ENCODE assay signal across 8 mouse cellular contexts in the genomic region with DNA sequence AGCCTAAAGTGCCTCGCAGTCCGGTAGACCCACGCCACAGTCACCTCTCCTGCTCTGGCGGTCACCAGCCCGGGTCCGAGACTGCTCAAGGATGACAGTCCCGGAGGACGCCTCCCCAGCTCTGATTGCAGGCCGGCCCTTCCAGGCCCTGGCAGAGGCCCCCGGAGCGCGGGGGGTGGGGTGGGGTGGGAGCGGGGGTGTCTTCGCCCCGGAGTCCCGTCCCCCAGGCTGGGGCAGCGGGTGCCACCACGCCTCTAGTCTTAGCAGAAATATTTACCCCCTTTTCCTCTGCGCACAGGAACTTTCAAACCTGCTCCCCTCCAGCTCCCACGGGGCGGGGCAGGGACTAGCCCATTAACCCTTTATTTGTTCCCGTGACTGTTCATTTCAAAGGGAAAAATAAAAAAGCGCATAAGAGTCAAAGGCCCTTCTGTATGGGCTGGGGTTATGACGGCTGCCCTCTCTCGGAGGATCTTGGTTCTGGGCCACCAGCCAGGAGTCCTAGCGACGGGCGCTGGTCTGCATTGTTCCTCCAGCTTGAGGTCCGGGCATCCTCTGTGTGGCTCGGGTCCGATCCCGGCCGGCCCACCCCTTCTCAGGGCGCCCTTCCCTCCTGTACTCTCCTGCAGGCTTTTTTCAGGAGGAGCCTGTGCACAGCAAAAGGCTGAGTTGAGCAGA. TPM values are rescaled to one million over a fixed set of nuclear protein-coding genes. Genes with fewer than 3 reads are reported as not detected.
DNase-seq lines count a peak whose midpoint lies in the region; ATAC-seq and TF ChIP-seq lines count a peak whose summit lies in the region.

No protein-coding gene starts in this region.

- no peaks in the 10 kb centered on the region for H3K36me3 ChIP-seq in C2C12 (ENCODE audit: control insufficient read depth, insufficient read depth)
- H3K36me3 ChIP-seq in heart, embryonic 12.5 days = no peaks in the 10 kb centered on the region
- no peaks in the 10 kb centered on the region for H3K36me3 ChIP-seq in kidney, embryonic 14.5 days (ENCODE audit: control insufficient read depth, insufficient read depth, low read length)
- H3K36me3 ChIP-seq in neural tube, embryonic 14.5 days (ENCODE audit: control insufficient read depth, insufficient read depth, low read length) = no peaks in the 10 kb centered on the region

- H3K79me2 ChIP-seq in C2C12 (ENCODE audit: control insufficient read depth, insufficient read depth) = no peaks in the 10 kb centered on the region

- no peak for TF ChIP-seq CTCF in C2C12 (IDR thresholded peaks at IDR 0.05; ENCODE audit: control insufficient read depth, insufficient read depth, insufficient read length)
- no peak for TF ChIP-seq CTCF in lung, adult 2 months (IDR thresholded peaks at IDR 0.05; ENCODE audit: insufficient read depth, low read length)

- H3K27ac ChIP-seq in heart, embryonic 12.5 days (ENCODE audit: poor library complexity, severe bottlenecking) = no peak overlapping the region
- H3K27ac ChIP-seq in kidney, embryonic 14.5 days (ENCODE audit: low read depth, low read length) = no peak overlapping the region
- H3K27ac ChIP-seq in neural tube, embryonic 14.5 days (ENCODE audit: low read depth, low read length) = peak overlapping the region; percentile 48; the same call in 1 of the 2 replicates

- no peaks in the 10 kb centered on the region for H3K27me3 ChIP-seq in C2C12 (ENCODE audit: control insufficient read depth, insufficient read depth, insufficient read length)
- H3K27me3 ChIP-seq in heart, embryonic 12.5 days (replicated peaks) = peaks cover 47% of the 10 kb centered on the region
- H3K27me3 ChIP-seq in kidney, embryonic 14.5 days (ENCODE audit: control insufficient read depth, insufficient read depth, low read length) = peaks cover 27% of the 10 kb centered on the region; the same call in 1 of the 2 replicates
- peaks cover 3% of the 10 kb centered on the region; the same call in 1 of the 2 replicates for H3K27me3 ChIP-seq in neural tube, embryonic 14.5 days (ENCODE audit: control insufficient read depth, insufficient read depth, low read length)

- no peak for TF ChIP-seq POLR2A in lung, adult 2 months (IDR thresholded peaks at IDR 0.05; ENCODE audit: borderline replicate concordance, extremely low read depth, low read depth, low read length)

- peak overlapping the region; percentile 76 for H3ac ChIP-seq in C2C12 (ENCODE audit: control insufficient read depth, insufficient read length, low read depth)

- no peaks in the 10 kb centered on the region for H3K9me3 ChIP-seq in heart, embryonic 12.5 days (replicated peaks)
- H3K9me3 ChIP-seq in kidney, embryonic 14.5 days (ENCODE audit: control insufficient read depth, low read length) = no peaks in the 10 kb centered on the region
- no peaks in the 10 kb centered on the region for H3K9me3 ChIP-seq in neural tube, embryonic 14.5 days (ENCODE audit: control insufficient read depth, low read length)

- no peaks in the 10 kb centered on the region for H3K79me3 ChIP-seq in C2C12 (ENCODE audit: low read depth)

- peak; percentile 71 for ATAC-seq in heart, embryonic 12.5 days (ENCODE audit: insufficient number of reproducible peaks, low FRiP score)
- peak; percentile 84 for ATAC-seq in kidney, embryonic 14.5 days (ENCODE audit: low FRiP score, low TSS enrichment)
- ATAC-seq in neural tube, embryonic 14.5 days (ENCODE audit: low read depth) = peak; percentile 86
- ATAC-seq in erythroid progenitor cell, adult 5-6 weeks (replicated peaks; ENCODE audit: low FRiP score, poor library complexity, severe bottlenecking) = no peak

- H3K9ac ChIP-seq in heart, embryonic 12.5 days = peak overlapping the region; percentile 71
- H3K9ac ChIP-seq in kidney, embryonic 14.5 days (ENCODE audit: low read depth, low read length) = peak overlapping the region; percentile 51
- peak overlapping the region; percentile 62 for H3K9ac ChIP-seq in neural tube, embryonic 14.5 days (replicated peaks; ENCODE audit: low read depth, low read length)

- peak overlapping the region; percentile 27 for H3K4me3 ChIP-seq in C2C12 (ENCODE audit: insufficient read depth, poor library complexity, severe bottlenecking)
- H3K4me3 ChIP-seq in heart, embryonic 12.5 days = peak overlapping the region; percentile 56
- H3K4me3 ChIP-seq in kidney, embryonic 14.5 days (ENCODE audit: low read length) = peak overlapping the region; percentile 49
- H3K4me3 ChIP-seq in lung, adult 2 months (replicated peaks; ENCODE audit: extremely low read depth, low read depth, low read length) = peak overlapping the region; percentile 29
- peak overlapping the region; percentile 50 for H3K4me3 ChIP-seq in neural tube, embryonic 14.5 days (ENCODE audit: low read depth, low read length)

- WGBS in heart, embryonic 12.5 days = under 1% methylated on average over 34 of the region's 34 CpGs
- whole genome bisulfite sequencing in kidney, embryonic 14.5 days = under 1% methylated on average over 28 of the region's 34 CpGs
- 1% methylated on average over 34 of the region's 34 CpGs for WGBS in lung, adult 2 months
- WGBS in neural tube, embryonic 14.5 days = 1% methylated on average over 33 of the region's 34 CpGs

- H3K4me2 ChIP-seq in heart, embryonic 12.5 days = peak overlapping the region; percentile 99
- H3K4me2 ChIP-seq in kidney, embryonic 14.5 days (replicated peaks; ENCODE audit: low read depth, low read length) = peak overlapping the region; percentile 99
- H3K4me2 ChIP-seq in neural tube, embryonic 14.5 days (ENCODE audit: low read depth, low read length) = peak overlapping the region; percentile 99

- H3K4me1 ChIP-seq in heart, embryonic 12.5 days (replicated peaks) = peaks cover 8% of the 10 kb centered on the region; the same call in 1 of the 2 replicates
- H3K4me1 ChIP-seq in kidney, embryonic 14.5 days (ENCODE audit: control insufficient read depth, insufficient read depth, low read length) = peaks cover 10% of the 10 kb centered on the region; the same call in 1 of the 2 replicates
- H3K4me1 ChIP-seq in lung, adult 2 months (ENCODE audit: control insufficient read depth, insufficient read depth, low read length) = peaks cover 5% of the 10 kb centered on the region
- H3K4me1 ChIP-seq in neural tube, embryonic 14.5 days (ENCODE audit: control insufficient read depth, insufficient read depth, low read length) = peaks cover 7% of the 10 kb centered on the region; the same call in 1 of the 2 replicates

- DNase-seq in adipocyte (ENCODE audit: low spot score) = peak; percentile 69
- DNase-seq in embryo, embryonic 11 days = peak; percentile 65
- peak; percentile 31 for DNase-seq in lung, adult 2 months

TF ChIP-seq in C2C12, 6 proteins besides CTCF, POLR2A, EP300 and RAD21:
- TF ChIP-seq MYOG (IDR thresholded peaks at IDR 0.05; ENCODE audit: control insufficient read depth, extremely low read depth, insufficient read length) (no peak), MAX (IDR thresholded peaks at IDR 0.05) (no peak), FOSL1 (IDR thresholded peaks at IDR 0.05; ENCODE audit: insufficient read depth, low read length, poor library complexity, severe bottlenecking) (no peak), MYOD1 (IDR thresholded peaks at IDR 0.05; ENCODE audit: control insufficient read depth, insufficient read length, low read depth) (no peak), USF1 (IDR thresholded peaks at IDR 0.05; ENCODE audit: low read depth) (no peak), CEBPB (IDR thresholded peaks at IDR 0.05; ENCODE audit: low read depth) (no peak)

RNA-seq across cellular contexts. Expression of a gene that starts 0.4 kb away (rescaled TPM):
- polyA plus RNA-seq in C2C12 (2012; fragmentation: generic; extraction: Trizol) = 0.34 TPM
- polyA plus RNA-seq in heart, embryonic 12.5 days (2016; fragmentation: Nextera tagmentation; extraction: Ambion mirVana) = 1.2 and 1.6 TPM in 2 replicates
- polyA plus RNA-seq in kidney, embryonic 14.5 days (2014; fragmentation: Nextera tagmentation; extraction: Ambion mirVana) = 0.76 and 1.6 TPM in 2 replicates
- polyA plus RNA-seq in lung, adult 2 months (2012; rRNA removed) = 0.34 and 0.51 TPM in 2 replicates
- 3.1 and 4.6 TPM in 2 replicates for polyA plus RNA-seq in neural tube, embryonic 14.5 days (2014; fragmentation: Nextera tagmentation; extraction: Ambion mirVana)
- total RNA-seq in erythroid progenitor cell, adult 5-6 weeks (2015; ENCODE audit: low replicate concordance) = not detected in 2 replicates
- total RNA-seq in erythroid progenitor cell, adult 5-6 weeks (2017; ENCODE audit: low replicate concordance) = 0.15 and 3.3 TPM in 2 replicates

RNA-seq across cellular contexts. Expression of a gene that starts 50.7 kb away (rescaled TPM):
- polyA plus RNA-seq in C2C12 (2012; fragmentation: generic; extraction: Trizol) = 16.5 TPM
- 216 and 224 TPM in 2 replicates for polyA plus RNA-seq in heart, embryonic 12.5 days (2016; fragmentation: Nextera tagmentation; extraction: Ambion mirVana)
- polyA plus RNA-seq in kidney, embryonic 14.5 days (2014; fragmentation: Nextera tagmentation; extraction: Ambion mirVana) = 163 and 167 TPM in 2 replicates
- 23.2 and 27.4 TPM in 2 replicates for polyA plus RNA-seq in lung, adult 2 months (2012; rRNA removed)
- polyA plus RNA-seq in neural tube, embryonic 14.5 days (2014; fragmentation: Nextera tagmentation; extraction: Ambion mirVana) = 524 and 526 TPM in 2 replicates
- total RNA-seq in erythroid progenitor cell, adult 5-6 weeks (2015; ENCODE audit: low replicate concordance) = 52.0 and 77.1 TPM in 2 replicates
- total RNA-seq in erythroid progenitor cell, adult 5-6 weeks (2017; ENCODE audit: low replicate concordance) = 96.0 and 96.6 TPM in 2 replicates

RNA-seq across cellular contexts. Expression of a gene that starts 59.1 kb away (rescaled TPM):
- polyA plus RNA-seq in C2C12 (2012; fragmentation: generic; extraction: Trizol) = 5.7 TPM
- polyA plus RNA-seq in heart, embryonic 12.5 days (2016; fragmentation: Nextera tagmentation; extraction: Ambion mirVana) = 16.7 and 16.8 TPM in 2 replicates
- 15.7 and 26.7 TPM in 2 replicates for polyA plus RNA-seq in kidney, embryonic 14.5 days (2014; fragmentation: Nextera tagmentation; extraction: Ambion mirVana)
- 23.2 and 29.1 TPM in 2 replicates for polyA plus RNA-seq in lung, adult 2 months (2012; rRNA removed)
- polyA plus RNA-seq in neural tube, embryonic 14.5 days (2014; fragmentation: Nextera tagmentation; extraction: Ambion mirVana) = 42.1 and 45.3 TPM in 2 replicates
- total RNA-seq in erythroid progenitor cell, adult 5-6 weeks (2015; ENCODE audit: low replicate concordance) = 19.3 and 23.4 TPM in 2 replicates
- total RNA-seq in erythroid progenitor cell, adult 5-6 weeks (2017; ENCODE audit: low replicate concordance) = 35.2 and 43.1 TPM in 2 replicates
